In the genomic region with DNA sequence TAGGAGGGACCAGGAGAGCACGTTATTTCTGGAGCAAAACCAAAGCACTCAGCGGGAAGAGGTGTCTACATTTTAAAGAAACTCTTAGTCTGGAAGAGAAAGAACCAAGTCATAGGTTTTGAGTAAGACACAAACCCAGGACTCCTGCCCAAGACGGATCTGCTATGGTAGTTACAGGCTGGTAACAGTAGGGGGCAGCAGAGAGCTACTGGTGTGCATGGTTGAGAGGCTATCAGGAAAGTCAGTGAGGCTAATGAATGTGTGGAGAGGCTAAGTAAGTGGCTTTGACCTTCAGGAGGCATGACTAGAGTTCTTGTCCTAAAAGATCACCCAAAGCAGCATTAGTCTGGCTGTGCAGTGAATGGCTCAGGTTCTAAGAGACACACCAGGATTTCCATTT, we compare ENCODE assay signal across 8 mouse cellular contexts. TPM values are rescaled to one million over a fixed set of nuclear protein-coding genes. Genes with fewer than 3 reads are reported as not detected.
DNase-seq lines count a peak whose midpoint lies in the region; ATAC-seq and TF ChIP-seq lines count a peak whose summit lies in the region.

No protein-coding gene starts in this region.

- TF ChIP-seq CTCF in liver, embryonic 14.5 days (IDR thresholded peaks at IDR 0.05; ENCODE audit: low read depth): peak; percentile 89

- no peaks in the 10 kb centered on the region for H3K27me3 ChIP-seq in liver, embryonic 14.5 days (ENCODE audit: control insufficient read depth, insufficient read depth, low read length)

- no peak overlapping the region for H3K4me2 ChIP-seq in liver, embryonic 14.5 days (ENCODE audit: low read depth)

- no peaks in the 10 kb centered on the region for H3K36me3 ChIP-seq in liver, embryonic 14.5 days (replicated peaks; ENCODE audit: control insufficient read depth, insufficient read depth, low read depth)

- TF ChIP-seq EP300 in liver, embryonic 14.5 days (IDR thresholded peaks at IDR 0.05; ENCODE audit: low read depth): no peak

- peak; percentile 53 to 54 for DNase-seq in B cell, adult 2 months
- DNase-seq in NIH3T3 (ENCODE audit: low read depth): peak; percentile 68
- peak; percentile 85 for DNase-seq in cerebellum, adult 9-10 months
- peak; percentile 51 for DNase-seq in gastrocnemius, postnatal 10 days
- DNase-seq in kidney, postnatal 36 days: peak; percentile 46 to 79
- DNase-seq in liver, embryonic 14.5 days (ENCODE audit: low read depth in 3 of 3, low spot score in 3 of 3): peak in 2 of 3 experiments; percentile 2
- peak; percentile 69 for DNase-seq in right cerebral cortex, postnatal 25 days

- no peak for ATAC-seq in liver, embryonic 14.5 days (ENCODE audit: insufficient read depth)
- no peak for ATAC-seq in erythroid progenitor cell, adult 5-6 weeks (replicated peaks; ENCODE audit: low FRiP score, poor library complexity, severe bottlenecking)

- 7% methylated on average over 3 of the region's 3 CpGs for WGBS in liver, embryonic 14.5 days (ENCODE audit: insufficient replicate concordance)

- no peaks in the 10 kb centered on the region for H3K9me3 ChIP-seq in liver, embryonic 14.5 days (ENCODE audit: control insufficient read depth, low read length)

- no peaks in the 10 kb centered on the region for H3K4me1 ChIP-seq in liver, embryonic 14.5 days (replicated peaks; ENCODE audit: control insufficient read depth in 2 of 2, insufficient read depth in 2 of 2, low read length in 1 of 2)

- no peak overlapping the region for H3K9ac ChIP-seq in liver, embryonic 14.5 days (replicated peaks)

- H3K27ac ChIP-seq in liver, embryonic 14.5 days: no peak overlapping the region

- no peak overlapping the region for H3K4me3 ChIP-seq in liver, embryonic 14.5 days (ENCODE audit: insufficient read depth in 1 of 2, low read depth in 2 of 2, low read length in 2 of 2)

RNA-seq across cellular contexts. Expression of a gene that starts 37.0 kb away (rescaled TPM):
- total RNA-seq in gastrocnemius, postnatal 10 days (2021): 10 to 100 TPM; 21.5 to 27.6 TPM
- 4.6 and 5.1 TPM in 2 replicates for polyA plus RNA-seq in liver, embryonic 14.5 days (2012; rRNA removed)
- polyA plus RNA-seq in liver, embryonic 14.5 days (2014; fragmentation: Nextera tagmentation; extraction: Ambion mirVana): 3.0 and 3.3 TPM in 2 replicates
- not detected in 2 replicates for total RNA-seq in erythroid progenitor cell, adult 5-6 weeks (2015; ENCODE audit: low replicate concordance)
- total RNA-seq in erythroid progenitor cell, adult 5-6 weeks (2017; ENCODE audit: low replicate concordance): not detected in 2 replicates

RNA-seq across cellular contexts. Expression of a gene that starts 40.3 kb away (rescaled TPM):
- total RNA-seq in gastrocnemius, postnatal 10 days (2021): under 1 TPM; 0.47 to 0.86 TPM
- 0.03 and 0.13 TPM in 2 replicates for polyA plus RNA-seq in liver, embryonic 14.5 days (2012; rRNA removed)
- polyA plus RNA-seq in liver, embryonic 14.5 days (2014; fragmentation: Nextera tagmentation; extraction: Ambion mirVana): 0.04 TPM in 1 of 2 replicates, not detected in the other
- total RNA-seq in erythroid progenitor cell, adult 5-6 weeks (2015; ENCODE audit: low replicate concordance): not detected in 2 replicates
- not detected in 2 replicates for total RNA-seq in erythroid progenitor cell, adult 5-6 weeks (2017; ENCODE audit: low replicate concordance)

Comparison
In these comparisons a context has a peak if more than half of its experiments do, and no peak if none do; other contexts are left out.
1. DNase-seq: peak in every context shown above with its lines; median percentile 85 in cerebellum, adult 9-10 months; 69 in right cerebral cortex, postnatal 25 days; 68 in NIH3T3; 62 in kidney, postnatal 36 days; 54 in B cell, adult 2 months; 51 in gastrocnemius, postnatal 10 days; 2 in liver, embryonic 14.5 days.
2. RNA of a gene that starts 37.0 kb away (total RNA-seq): 21.5 to 27.6 TPM in gastrocnemius, postnatal 10 days; not detected in erythroid progenitor cell, adult 5-6 weeks; every median in the first group is over 10 times any median in the second.